Mouse (Mus musculus) ES-E14 (cell line): Measurements from ENCODE around the gene Etv1.

Experiments
- CHD2 ChIP-seq: IDR thresholded peaks from 2 replicates; pipeline ENCODE4 v1.6.1; 2014; ENCODE audit warnings: mild to moderate bottlenecking, low read depth, low read length, inconsistent platforms
- ZC3H11A ChIP-seq: IDR thresholded peaks from 2 replicates; pipeline ENCODE4 v1.6.1; 2012; ENCODE audit warnings: low read depth, mild to moderate bottlenecking, inconsistent platforms, low read length, borderline replicate concordance
- ZNF384 ChIP-seq: IDR thresholded peaks from 2 replicates; pipeline ENCODE4 v1.6.1; 2012; ENCODE audit warnings: low read depth, low read length, inconsistent platforms

- TF ChIP-seq ZC3H11A (no peak), ZNF384 (no peak), CHD2 (no peak)
These were observed 48.4 kb upstream of the Etv1 start for GRCm38 (mm10) chr12:38730791-38731190.
